Mouse (Mus musculus): Measurements from ENCODE around the gene Erp27.

DNA sequence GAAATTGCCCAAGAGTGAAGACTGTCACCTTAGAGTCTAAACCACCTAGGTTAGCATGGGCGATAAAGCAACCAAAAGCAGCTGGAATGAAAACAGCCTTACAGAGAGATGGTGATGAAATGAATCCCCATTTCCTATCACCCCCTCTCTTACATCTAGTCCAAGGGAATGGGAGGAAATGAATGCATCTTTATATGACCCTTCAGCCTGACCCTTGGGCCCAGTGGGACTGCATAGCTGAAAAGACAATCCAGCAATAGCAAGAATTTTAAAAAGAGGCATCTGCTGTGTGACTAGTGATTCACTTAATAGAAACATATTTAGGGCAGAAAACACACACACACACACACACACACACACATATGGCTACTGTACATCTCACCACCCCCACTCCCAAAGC lies 5.6 kb upstream of the Erp27 start:
- TF ChIP-seq CTCF (conservative IDR thresholded peaks at IDR 0.05; ENCODE audit: low read length), result no peak
- TF ChIP-seq NANOG (IDR thresholded peaks at IDR 0.05; ENCODE audit: borderline replicate concordance, low read length), result no peak
- TF ChIP-seq POU5F1 (IDR thresholded peaks at IDR 0.05; ENCODE audit: borderline replicate concordance, low read length), result no peak
